Comparison of ENCODE assay signal across 27 mouse cellular contexts in genomic region chr17:59365340-59365739, GRCm38 (mm10).
DNase-seq lines count a peak whose midpoint lies in the region; ATAC-seq and TF ChIP-seq lines count a peak whose summit lies in the region.
"Had no signal": no experiment of that assay in that cellular context is flagged by ENCODE, and none has a peak within 500 bp of the region (broad histone marks: within the 10 kb centered on the region; RNA-seq: fewer than 3 reads in every experiment).

No protein-coding gene starts in this region.

- DNase-seq in embryo, embryonic 10 days (ENCODE audit: low spot score): peak; percentile 12
- no peak for DNase-seq in embryo, embryonic 9.5 days (ENCODE audit: extremely low spot score)
- DNase-seq in kidney, postnatal 4 days: peak; percentile 8
- no peak for DNase-seq in kidney, postnatal 36 days
- peak; percentile 43 for DNase-seq in embryonic facial prominence, embryonic 11.5 days (ENCODE audit: low spot score)
- peak; percentile 17 for DNase-seq in limb, embryonic 14.5 days (ENCODE audit: low spot score)
- DNase-seq in thymus, postnatal 36 days: no peak
- DNase-seq in heart, adult 8-10 months (ENCODE audit: low spot score): no peak
- DNase-seq: adrenal gland, adult 8-10 months; cerebellum, adult 18-20 months; cerebellum, postnatal 25 days; gastrocnemius, adult 2 months; heart, postnatal 4 days; kidney, adult 8-10 months; layer of hippocampus, postnatal 36 days; midbrain, embryonic 14.5 days; right cerebral cortex, postnatal 14 days; thymus, postnatal 4 days had no signal

- no peak overlapping the region for H3K4me2 ChIP-seq in embryonic facial prominence, embryonic 11.5 days (ENCODE audit: low read depth, low read length)
- H3K4me2 ChIP-seq in limb, embryonic 14.5 days (replicated peaks; ENCODE audit: low read depth, low read length, severe bottlenecking): no peak overlapping the region
- H3K4me2 ChIP-seq: embryonic facial prominence, embryonic 12.5 days; forebrain, embryonic 13.5 days; hindbrain, embryonic 14.5 days; neural tube, embryonic 12.5 days had no signal

- TF ChIP-seq POLR2A in limb, embryonic 14.5 days (IDR thresholded peaks at IDR 0.05; ENCODE audit: borderline replicate concordance, extremely low read depth, insufficient read depth, insufficient read length): no peak

- H3K36me3 ChIP-seq in embryonic facial prominence, embryonic 11.5 days (replicated peaks; ENCODE audit: control insufficient read depth, insufficient read depth, low read depth, low read length): no peaks in the 10 kb centered on the region
- H3K36me3 ChIP-seq in limb, embryonic 14.5 days (ENCODE audit: control insufficient read depth, insufficient read depth, low read length): no peaks in the 10 kb centered on the region
- H3K36me3 ChIP-seq: embryonic facial prominence, embryonic 12.5 days; heart, embryonic 10.5 days; neural tube, embryonic 12.5 days had no signal

- WGBS in embryonic facial prominence, embryonic 11.5 days: 38% methylated on average over 2 of the region's 2 CpGs
- 27% methylated on average over 2 of the region's 2 CpGs for WGBS in limb, embryonic 14.5 days

- no peak overlapping the region for H3K27ac ChIP-seq in embryonic facial prominence, embryonic 11.5 days (replicated peaks; ENCODE audit: low read depth, low read length)
- no peak overlapping the region for H3K27ac ChIP-seq in limb, embryonic 14.5 days (replicated peaks; ENCODE audit: low read depth, low read length)
- H3K27ac ChIP-seq: embryonic facial prominence, embryonic 12.5 days; forebrain, embryonic 13.5 days; gastrocnemius, adult 2 months; heart, embryonic 10.5 days; hindbrain, embryonic 14.5 days; neural tube, embryonic 12.5 days had no signal

- no peaks in the 10 kb centered on the region for H3K4me1 ChIP-seq in embryonic facial prominence, embryonic 11.5 days (ENCODE audit: control insufficient read depth, insufficient read depth, low read length)
- 0 out of 2 replicates have a peak, but pooled peaks cover 3% of the 10 kb centered on the region for H3K4me1 ChIP-seq in limb, embryonic 14.5 days (ENCODE audit: control insufficient read depth, insufficient read depth, low read length)
- H3K4me1 ChIP-seq: forebrain, embryonic 13.5 days; heart, embryonic 10.5 days; megakaryocyte, embryonic 14.5 days; neural tube, embryonic 12.5 days had no signal

- no peaks in the 10 kb centered on the region for H3K9me3 ChIP-seq in embryonic facial prominence, embryonic 11.5 days (replicated peaks; ENCODE audit: control insufficient read depth, low read length)
- H3K9me3 ChIP-seq in limb, embryonic 14.5 days (ENCODE audit: control insufficient read depth, low read length): no peaks in the 10 kb centered on the region
- H3K9me3 ChIP-seq: embryonic facial prominence, embryonic 12.5 days; forebrain, embryonic 13.5 days; heart, embryonic 10.5 days; megakaryocyte, embryonic 14.5 days; neural tube, embryonic 12.5 days had no signal

- no peaks in the 10 kb centered on the region for H3K27me3 ChIP-seq in embryonic facial prominence, embryonic 11.5 days (ENCODE audit: control insufficient read depth, insufficient read depth, low read length)
- no peaks in the 10 kb centered on the region for H3K27me3 ChIP-seq in limb, embryonic 14.5 days (ENCODE audit: control insufficient read depth, insufficient read depth, low read length)
- H3K27me3 ChIP-seq: embryonic facial prominence, embryonic 12.5 days; forebrain, embryonic 13.5 days; megakaryocyte, embryonic 14.5 days; neural tube, embryonic 12.5 days had no signal

- H3K4me3 ChIP-seq in embryonic facial prominence, embryonic 11.5 days (ENCODE audit: low read depth, low read length): no peak overlapping the region
- no peak overlapping the region for H3K4me3 ChIP-seq in limb, embryonic 14.5 days (replicated peaks; ENCODE audit: low read length)
- H3K4me3 ChIP-seq: embryonic facial prominence, embryonic 12.5 days; erythroblast, embryonic 14.5 days; forebrain, embryonic 13.5 days; gastrocnemius, adult 2 months; heart, embryonic 10.5 days; megakaryocyte, embryonic 14.5 days; neural tube, embryonic 12.5 days had no signal

- no peak for ATAC-seq in embryonic facial prominence, embryonic 11.5 days (replicated peaks; ENCODE audit: insufficient number of reproducible peaks, low FRiP score, low TSS enrichment, low read depth)
- no peak for ATAC-seq in limb, embryonic 14.5 days (ENCODE audit: low FRiP score, low read depth)
- ATAC-seq: activated CD4-positive, CD25-positive, alpha-beta regulatory T cell, adult 4 months; forebrain, embryonic 13.5 days; inflammation-experienced regulatory T-cells, adult 6 months had no signal

- no peak overlapping the region for H3K9ac ChIP-seq in embryonic facial prominence, embryonic 11.5 days (replicated peaks; ENCODE audit: low read length)
- H3K9ac ChIP-seq in limb, embryonic 14.5 days (ENCODE audit: low read depth, low read length, severe bottlenecking): no peak overlapping the region
- H3K9ac ChIP-seq: embryonic facial prominence, embryonic 12.5 days; forebrain, embryonic 13.5 days; hindbrain, embryonic 14.5 days; neural tube, embryonic 12.5 days had no signal

Comparison
In these comparisons a context has a peak if more than half of its experiments do, and no peak if none do; other contexts are left out.
1. DNase-seq: peak in embryo, embryonic 10 days (single experiment), kidney, postnatal 4 days (2 of 2), embryonic facial prominence, embryonic 11.5 days (single experiment) and limb, embryonic 14.5 days (single experiment); none in embryo, embryonic 9.5 days (single experiment), kidney, postnatal 36 days (0 of 2), thymus, postnatal 36 days (0 of 2) and heart, adult 8-10 months (single experiment).